Mouse (Mus musculus): ENCODE results near the gene Tcfl5.

DNA sequence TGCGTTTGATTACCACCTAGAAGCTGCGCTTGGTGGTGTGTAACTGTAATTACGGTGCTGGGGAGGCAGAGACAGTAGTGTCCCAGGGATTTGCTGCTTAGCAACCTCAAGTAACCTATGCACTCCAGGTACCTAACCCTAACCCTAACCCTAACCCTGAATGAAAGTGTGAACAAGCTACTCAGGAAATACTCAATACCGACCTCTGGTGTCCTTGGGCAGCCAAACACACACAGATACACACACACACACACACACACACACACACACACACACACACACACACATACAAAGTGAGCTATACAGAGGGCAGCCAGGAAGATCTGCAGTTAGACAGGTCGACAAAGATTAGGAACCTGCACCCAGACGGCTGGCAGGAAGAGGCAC, 53.8 kb downstream of the Tcfl5 start:
- TF ChIP-seq CTCF (IDR thresholded peaks at IDR 0.05; ENCODE audit: insufficient read depth, low read depth, low read length) (no peak), POLR2A (IDR thresholded peaks at IDR 0.05; ENCODE audit: insufficient read depth, low read depth, low read length) (no peak)

Data from olfactory bulb, adult 2 months (tissue).